Mouse (Mus musculus) small intestine, adult 2 months (tissue): Measurements from ENCODE around the gene Wdr18. TPM values are rescaled to one million over a fixed set of nuclear protein-coding genes. Genes with fewer than 3 reads are reported as not detected.

Experiments used
- H3K27ac ChIP-seq: fragments of 200-500 bp; 2 replicates; pipeline ENCODE4 v1.5.1; 2012; ENCODE audit warnings: low read depth, low read length, control low read depth, inconsistent platforms; ENCODE audit not compliant: insufficient read depth
- H3K27me3 ChIP-seq: fragments of 200-500 bp; 2 replicates; pipeline ENCODE4 v1.6.1; 2012; ENCODE audit warnings: mild to moderate bottlenecking, moderate library complexity, low read length, inconsistent platforms; ENCODE audit not compliant: control insufficient read depth, insufficient read depth
- H3K36me3 ChIP-seq: fragments of 200-500 bp; 2 replicates; pipeline ENCODE4 v1.6.1; 2012; ENCODE audit warnings: mild to moderate bottlenecking, low read length, control low read depth, inconsistent platforms; ENCODE audit not compliant: control insufficient read depth, insufficient read depth
- H3K4me1 ChIP-seq: fragments of 200-500 bp; 2 replicates; pipeline ENCODE4 v1.6.1; 2012; ENCODE audit warnings: low read length, inconsistent platforms, mixed read lengths; ENCODE audit not compliant: control insufficient read depth, insufficient read depth, insufficient read length
- H3K4me3 ChIP-seq: fragments of 200-500 bp; 2 replicates; pipeline ENCODE4 v1.5.1; 2012; ENCODE audit warnings: low read depth, mild to moderate bottlenecking, control low read depth, inconsistent platforms, low read length, moderate library complexity
- CTCF ChIP-seq: fragments of 200-500 bp; IDR thresholded peaks from 2 replicates; pipeline ENCODE4 v1.5.1; 2012; ENCODE audit warnings: low read depth, mild to moderate bottlenecking, control low read depth, inconsistent platforms, low read length, moderate library complexity, mixed read lengths; ENCODE audit not compliant: insufficient replicate concordance, insufficient read length; ENCODE audit errors: extremely low read depth
- POLR2A ChIP-seq: fragments of 200-500 bp; IDR thresholded peaks from 2 replicates; pipeline ENCODE4 v1.6.1; 2012; ENCODE audit warnings: low read depth, mild to moderate bottlenecking, control low read depth, inconsistent platforms, low read length, moderate library complexity
- WGBS: fragments of 180-500 bp; shearing (Covaris S2); methylation state at CpG from one replicate; pipeline ENCODE4 v1.1.7; 2018; 5-methylcytosine and 5-hydroxymethylcytosine counted together
- polyA plus RNA-seq: library from polyadenylated mRNA; depleted of rRNA; stranded (reverse); fragments of >200 nt; gene quantifications from 2 replicates; pipeline ENCODE4 v1.2.3, GENCODE M21; 2012

The Wdr18 gene
- polyA plus RNA-seq, 1 experiment = 44.6 TPM

DNA sequence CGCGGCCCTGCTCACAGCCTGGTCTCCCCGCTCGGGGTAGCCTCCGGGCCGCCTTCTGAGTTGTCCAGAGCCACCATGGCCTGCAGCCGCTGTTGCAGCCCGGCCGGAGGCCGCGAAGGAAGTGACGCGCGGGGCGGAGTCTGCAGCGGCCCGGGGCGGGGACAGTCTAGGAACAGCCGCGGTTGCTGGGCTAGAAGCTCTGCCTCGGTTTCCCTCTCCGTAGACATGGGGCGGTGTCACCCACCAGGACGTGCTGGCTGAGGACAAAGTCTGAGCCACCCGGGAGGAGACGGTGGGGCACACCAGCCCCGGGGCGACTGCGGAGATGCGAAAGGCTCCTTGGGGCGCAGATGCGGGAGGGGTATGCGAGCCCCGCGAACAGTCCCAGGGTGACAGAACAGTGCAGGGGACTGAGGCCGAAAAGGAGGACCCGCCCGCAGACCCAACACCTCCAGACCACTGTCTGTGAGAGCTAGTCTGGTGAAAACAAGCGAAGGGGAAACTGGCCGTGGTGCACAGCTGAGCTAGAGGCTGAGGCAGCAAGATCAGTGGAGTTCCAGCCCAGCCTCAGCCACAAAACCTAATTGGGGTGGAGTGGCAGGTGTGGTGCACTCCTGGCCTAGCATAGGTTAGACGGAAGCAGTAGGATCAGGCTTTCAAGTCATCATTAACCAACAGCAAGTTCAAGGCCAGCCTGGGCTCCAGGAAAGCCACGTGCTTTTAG lies 43.0 kb upstream of the Wdr18 start, which contains the start of gene Kiss1r:
Gene Kiss1r (plus strand): TSS at position 164 of the 724 bp plus-strand sequence.
- Histone ChIP-seq H3K27me3 (peaks cover 12% of the 10 kb centered on the region; the same call in 1 of the 2 replicates), H3K36me3 (0 out of 2 replicates have a peak, but pooled peaks cover 2% of the 10 kb centered on the region), H3K4me1 (peaks cover 30% of the 10 kb centered on the region), H3K4me3 (peak within 1 kb of the TSS; percentile 77), H3K27ac (peak within 1 kb of the TSS; percentile 31)
- no peak for TF ChIP-seq CTCF
- TF ChIP-seq POLR2A = peak; percentile 91
- 1% methylated on average over 42 of the region's 42 CpGs for WGBS

DNA sequence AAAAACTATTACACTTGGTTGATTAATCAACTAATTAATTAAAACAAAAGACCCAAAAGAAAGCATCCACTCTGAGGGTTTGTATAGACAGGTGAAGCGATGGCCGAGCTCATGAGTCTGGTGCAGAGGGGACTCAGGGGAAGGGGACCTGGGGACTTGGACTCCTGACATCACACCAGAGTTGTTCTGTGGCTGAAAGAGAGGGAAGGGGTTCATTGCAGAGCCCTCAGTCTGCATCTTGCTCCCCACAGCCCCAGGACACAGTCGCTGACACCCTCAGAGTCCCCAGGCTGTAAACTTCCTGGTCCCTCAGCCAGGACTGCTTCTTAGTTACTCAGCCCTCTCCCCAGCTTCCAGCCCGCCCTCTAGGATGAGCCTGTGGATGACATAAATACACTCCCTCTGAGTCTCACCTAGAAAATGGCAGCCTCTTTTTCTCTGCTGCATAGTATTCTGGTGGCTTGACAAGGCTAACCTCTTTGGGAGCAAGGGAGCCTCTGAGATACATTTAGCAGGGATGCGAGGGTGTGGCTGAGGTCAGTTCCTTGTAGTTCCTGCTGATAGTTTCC lies 42.3 kb upstream of the Wdr18 start:
- Histone ChIP-seq H3K4me1 (peaks cover 30% of the 10 kb centered on the region), H3K4me3 (no peak overlapping the region), H3K27ac (no peak overlapping the region; the same call in 1 of the 2 replicates), H3K27me3 (peaks cover 12% of the 10 kb centered on the region; the same call in 1 of the 2 replicates), H3K36me3 (no peaks in the 10 kb centered on the region)
- 79% methylated on average over 5 of the region's 5 CpGs for WGBS
- TF ChIP-seq CTCF (no peak), POLR2A (no peak)

DNA sequence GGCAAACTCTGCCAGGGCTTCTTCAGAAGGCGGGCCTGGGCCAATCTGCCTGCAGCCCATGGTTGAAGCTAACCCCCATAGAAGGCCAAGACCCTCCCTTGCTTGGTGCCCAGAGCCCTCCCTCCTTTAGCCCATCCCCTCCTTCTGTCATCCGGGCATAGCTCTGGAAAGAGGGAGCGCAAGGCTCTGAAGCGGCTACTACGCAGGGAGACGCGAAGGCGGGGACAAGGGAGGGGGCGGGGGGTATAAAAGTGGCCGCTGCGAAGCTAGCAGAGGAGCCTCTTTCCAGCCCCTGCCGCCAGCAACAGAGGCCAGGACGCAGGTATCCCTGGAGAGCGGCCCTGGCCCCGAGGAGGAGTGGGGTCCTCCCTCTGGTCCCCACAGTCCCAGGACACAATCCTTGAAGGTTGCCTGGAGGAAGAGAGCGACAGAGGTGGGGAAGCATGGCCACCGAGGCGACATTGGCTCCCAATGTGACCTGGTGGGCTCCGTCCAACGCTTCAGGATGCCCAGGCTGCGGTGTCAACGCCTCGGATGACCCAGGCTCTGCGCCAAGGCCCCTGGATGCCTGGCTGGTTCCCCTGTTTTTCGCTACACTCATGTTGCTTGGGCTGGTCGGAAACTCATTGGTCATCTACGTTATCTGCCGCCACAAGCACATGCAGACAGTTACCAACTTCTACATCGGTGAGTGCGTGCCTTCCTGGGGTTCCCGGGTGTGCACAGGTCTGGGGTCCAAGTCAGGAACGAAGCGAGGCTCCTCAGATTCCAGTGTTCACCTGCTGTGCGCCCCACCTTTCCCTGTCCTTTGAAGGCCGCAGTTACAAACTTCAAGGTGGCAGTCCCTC lies 41.5 kb upstream of the Wdr18 start:
- no peaks in the 10 kb centered on the region for H3K36me3 ChIP-seq
- no peak for TF ChIP-seq CTCF
- TF ChIP-seq POLR2A = no peak
- peaks cover 30% of the 10 kb centered on the region for H3K4me1 ChIP-seq
- H3K27ac ChIP-seq = no peak overlapping the region
- 60% methylated on average over 35 of the region's 35 CpGs for WGBS
- H3K27me3 ChIP-seq = peaks cover 12% of the 10 kb centered on the region; the same call in 1 of the 2 replicates
- peak overlapping the region; percentile 48 for H3K4me3 ChIP-seq

DNA sequence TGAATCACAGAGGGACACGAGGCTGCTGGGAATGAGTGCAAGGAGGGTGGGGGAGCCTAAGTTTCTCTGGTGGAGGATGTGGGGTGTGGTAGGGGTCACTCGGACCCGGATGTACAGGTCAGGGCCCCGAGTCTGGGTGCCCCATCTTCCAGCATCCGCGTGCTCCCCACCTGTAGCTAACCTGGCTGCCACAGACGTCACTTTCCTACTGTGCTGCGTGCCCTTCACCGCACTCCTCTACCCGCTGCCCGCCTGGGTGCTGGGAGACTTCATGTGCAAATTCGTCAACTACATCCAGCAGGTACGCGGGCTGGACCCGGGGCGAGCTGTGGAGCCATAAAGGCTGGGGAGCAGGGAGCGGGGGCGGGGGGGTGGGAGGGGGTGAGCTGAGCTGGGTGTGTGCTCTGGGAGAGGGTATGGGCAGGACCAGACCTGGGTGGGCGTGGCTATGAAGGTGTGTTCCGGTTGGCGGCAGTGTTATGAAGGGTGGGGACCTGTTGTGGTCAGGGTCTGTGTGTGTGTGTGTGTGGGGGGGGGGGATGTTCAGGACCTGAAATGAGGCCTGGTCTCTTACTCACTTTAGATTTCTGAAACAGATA lies 40.6 kb upstream of the Wdr18 start:
- H3K4me3 ChIP-seq = 0 out of 2 replicates have a peak overlapping the region, but pooled peaks have one; percentile 4
- H3K27me3 ChIP-seq = peaks cover 12% of the 10 kb centered on the region; the same call in 1 of the 2 replicates
- 12% methylated on average over 21 of the region's 21 CpGs for WGBS

DNA sequence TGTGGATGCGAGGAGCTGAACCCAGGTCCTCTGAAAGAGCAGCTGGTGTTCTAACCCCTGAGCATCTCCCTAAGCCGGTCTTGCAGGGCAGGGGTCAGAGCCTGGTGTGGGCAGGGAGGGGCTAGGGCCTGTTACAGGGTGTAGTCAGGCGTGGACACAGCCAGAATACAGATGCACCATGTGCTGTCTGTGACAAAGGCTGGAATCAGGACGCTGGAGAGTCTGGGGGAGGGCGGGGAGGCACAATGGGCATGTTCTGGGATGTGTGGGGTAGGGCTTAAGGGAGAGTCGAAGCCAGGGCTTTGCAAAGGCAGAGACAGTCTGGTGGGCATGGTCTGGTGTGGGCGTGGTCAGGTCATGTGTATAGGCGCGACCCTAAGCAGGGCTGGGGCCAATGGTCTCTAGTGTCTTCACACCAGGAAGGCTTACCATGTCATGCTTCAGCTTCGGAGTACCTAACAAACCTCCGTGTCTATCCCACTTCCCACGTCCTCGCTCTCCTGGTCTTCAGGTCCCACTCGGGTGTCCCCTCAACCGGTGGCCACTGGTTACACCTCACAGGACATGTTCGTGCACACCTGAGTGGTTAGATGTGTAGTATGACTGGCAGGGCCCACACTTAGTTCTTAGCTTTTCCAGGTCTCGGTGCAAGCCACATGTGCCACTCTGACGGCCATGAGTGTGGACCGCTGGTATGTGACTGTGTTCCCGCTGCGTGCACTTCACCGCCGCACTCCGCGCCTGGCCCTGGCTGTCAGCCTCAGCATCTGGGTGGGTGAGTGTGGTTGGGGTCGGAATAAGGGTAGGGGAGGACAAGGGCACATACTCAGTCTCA lies 39.7 kb upstream of the Wdr18 start:
- peaks cover 12% of the 10 kb centered on the region; the same call in 1 of the 2 replicates for H3K27me3 ChIP-seq
- H3K36me3 ChIP-seq = no peaks in the 10 kb centered on the region
- H3K4me3 ChIP-seq = no peak overlapping the region

More for the DNA sequence above, 40.6 kb upstream of the Wdr18 start:
- peaks cover 28% of the 10 kb centered on the region for H3K4me1 ChIP-seq
- no peaks in the 10 kb centered on the region for H3K36me3 ChIP-seq
- H3K27ac ChIP-seq = no peak overlapping the region
- TF ChIP-seq CTCF (no peak), POLR2A (no peak)

DNA sequence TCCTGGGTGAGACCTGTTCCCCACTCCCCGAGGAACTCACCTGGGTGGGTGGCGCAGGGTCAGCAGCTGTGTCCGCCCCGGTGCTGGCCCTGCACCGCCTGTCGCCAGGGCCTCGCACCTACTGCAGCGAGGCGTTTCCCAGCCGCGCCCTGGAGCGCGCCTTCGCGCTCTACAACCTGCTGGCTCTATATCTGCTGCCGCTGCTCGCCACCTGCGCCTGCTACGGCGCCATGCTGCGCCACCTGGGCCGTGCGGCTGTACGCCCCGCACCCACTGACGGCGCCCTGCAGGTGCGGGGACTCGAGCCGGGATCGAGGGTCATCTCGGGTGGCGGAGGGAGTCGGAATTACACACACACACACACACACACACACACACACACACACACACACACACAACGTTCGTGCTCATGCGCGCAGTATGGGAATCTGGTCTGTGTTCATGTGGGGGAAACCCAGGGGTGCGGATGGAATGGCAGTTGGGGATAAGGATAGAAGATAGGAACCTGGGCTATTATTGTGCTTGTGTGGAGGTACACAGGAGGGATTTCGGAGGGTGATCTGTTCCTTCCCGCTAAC lies 38.9 kb upstream of the Wdr18 start, which contains the start of gene R3hdm4:
Gene R3hdm4 (minus strand): TSS at position 251 of the 578 bp plus-strand sequence.
- Histone ChIP-seq H3K36me3 (no peaks in the 10 kb centered on the region), H3K27ac (no peak within 1 kb of the TSS), H3K4me3 (peak within 1 kb of the TSS; percentile 35), H3K4me1 (peaks cover 19% of the 10 kb centered on the region), H3K27me3 (peaks cover 12% of the 10 kb centered on the region; the same call in 1 of the 2 replicates)
- TF ChIP-seq CTCF (no peak), POLR2A (no peak)
- WGBS = 2% methylated on average over 41 of the region's 41 CpGs

More for the DNA sequence above, 39.7 kb upstream of the Wdr18 start:
- Histone ChIP-seq H3K27ac (no peak overlapping the region), H3K4me1 (peaks cover 22% of the 10 kb centered on the region)
- 42% methylated on average over 26 of the region's 26 CpGs for WGBS
- TF ChIP-seq CTCF (no peak), POLR2A (no peak)
